Mouse (Mus musculus): Measurements from ENCODE around the gene Clcn7. TPM values are rescaled to one million over a fixed set of nuclear protein-coding genes. Genes with fewer than 3 reads are reported as not detected.

The Clcn7 gene
- polyA plus RNA-seq, 3 experiments from 2014 or later = 16.6 to 27.4 (median 20.6) TPM

Other genes starting within 250 kb of the Clcn7 start
- gene Nubp2, start 247.0 kb upstream of the Clcn7 start, polyA plus RNA-seq (2017; shearing (Covaris generic)) = 100 to 1,000 TPM in 1 of 3 experiments, 10 to 100 TPM in 2; 75.5 to 104 (median 88.6) TPM
- gene Spsb3, start 246.7 kb upstream of the Clcn7 start, polyA plus RNA-seq (2017; shearing (Covaris generic)) = 10 to 100 TPM; 48.5 to 53.2 (median 49.1) TPM
- 10 to 100 TPM; 16.4 to 26.2 (median 26.1) TPM for gene Eme2, start 238.3 kb upstream of the Clcn7 start, polyA plus RNA-seq (2017; shearing (Covaris generic))
- gene Mrps34, start 238.3 kb upstream of the Clcn7 start, polyA plus RNA-seq (2017; shearing (Covaris generic)) = 10 to 100 TPM; 68.7 to 85.6 (median 71.2) TPM
- gene Nme3, start 236.9 kb upstream of the Clcn7 start, polyA plus RNA-seq (2017; shearing (Covaris generic)) = 10 to 100 TPM; 39.8 to 50.7 (median 45.7) TPM
- 10 to 100 TPM; 22.0 to 47.5 (median 34.9) TPM for gene Mapk8ip3, start 196.4 kb upstream of the Clcn7 start, polyA plus RNA-seq (2017; shearing (Covaris generic))
- gene Jpt2, start 172.7 kb upstream of the Clcn7 start, polyA plus RNA-seq (2017; shearing (Covaris generic)) = 10 to 100 TPM; 25.3 to 48.1 (median 32.1) TPM
- 10 to 100 TPM; 10.7 to 22.5 (median 17.2) TPM for gene Cramp1l, start 117.6 kb upstream of the Clcn7 start, polyA plus RNA-seq (2017; shearing (Covaris generic))
- 10 to 100 TPM; 15.7 to 18.8 (median 17.2) TPM for gene Ift140, start 117.3 kb upstream of the Clcn7 start, polyA plus RNA-seq (2017; shearing (Covaris generic))
- under 1 TPM in 2 of 3 experiments, not detected in 1; 0.47 to 0.66 TPM for gene Tmem204, start 49.8 kb upstream of the Clcn7 start, polyA plus RNA-seq (2017; shearing (Covaris generic))
- 10 to 100 TPM; 13.5 to 33.6 (median 17.7) TPM for gene Telo2, start 17.4 kb upstream of the Clcn7 start, polyA plus RNA-seq (2017; shearing (Covaris generic))
- gene Ptx4, start 12.6 kb upstream of the Clcn7 start, polyA plus RNA-seq (2017; shearing (Covaris generic)) = not detected
- gene Ccdc154, start 29.1 kb downstream of the Clcn7 start, polyA plus RNA-seq (2017; shearing (Covaris generic)) = not detected
- gene Gm38655, start 42.1 kb downstream of the Clcn7 start, polyA plus RNA-seq (2017; shearing (Covaris generic)) = not detected
- gene BC003965, start 51.2 kb downstream of the Clcn7 start, polyA plus RNA-seq (2017; shearing (Covaris generic)) = 10 to 100 TPM; 12.9 to 16.3 (median 13.2) TPM
- gene Unkl, start 55.0 kb downstream of the Clcn7 start, polyA plus RNA-seq (2017; shearing (Covaris generic)) = 10 to 100 TPM; 22.2 to 31.4 (median 23.3) TPM
- 10 to 100 TPM; 43.0 to 79.2 (median 61.5) TPM for gene Gnptg, start 106.7 kb downstream of the Clcn7 start, polyA plus RNA-seq (2017; shearing (Covaris generic))
- gene Tsr3, start 106.8 kb downstream of the Clcn7 start, polyA plus RNA-seq (2017; shearing (Covaris generic)) = 10 to 100 TPM; 30.9 to 35.3 (median 31.4) TPM
- 10 to 100 TPM in 2 of 3 experiments, 1 to 10 TPM in 1; 2.6 to 42.7 (median 10.9) TPM for gene Baiap3, start 123.0 kb downstream of the Clcn7 start, polyA plus RNA-seq (2017; shearing (Covaris generic))
- 100 to 1,000 TPM; 418 to 487 (median 438) TPM for gene Ube2i, start 141.2 kb downstream of the Clcn7 start, polyA plus RNA-seq (2017; shearing (Covaris generic))
- gene Prss34, start 165.0 kb downstream of the Clcn7 start, polyA plus RNA-seq (2017; shearing (Covaris generic)) = not detected
- gene Prss28, start 175.3 kb downstream of the Clcn7 start, polyA plus RNA-seq (2017; shearing (Covaris generic)) = not detected
- not detected for gene Prss29, start 185.3 kb downstream of the Clcn7 start, polyA plus RNA-seq (2017; shearing (Covaris generic))
- not detected for gene Tpsab1, start 212.2 kb downstream of the Clcn7 start, polyA plus RNA-seq (2017; shearing (Covaris generic))
- not detected for gene Tpsb2, start 232.9 kb downstream of the Clcn7 start, polyA plus RNA-seq (2017; shearing (Covaris generic))
- not detected for gene Tpsg1, start 235.9 kb downstream of the Clcn7 start, polyA plus RNA-seq (2017; shearing (Covaris generic))